Mouse (Mus musculus) hindbrain, postnatal 0 days (tissue): Measurements from ENCODE around the gene Tmod1. TPM values are rescaled to one million over a fixed set of nuclear protein-coding genes. Genes with fewer than 3 reads are reported as not detected.

Experiments
- ATAC-seq: fragments of 200-750 bp; cut with Nextera tagmentation; 2 replicates; pipeline ENCODE4 v1.8.0; 2017; ENCODE audit warnings: mild to moderate bottlenecking, moderate TSS enrichment, moderate library complexity
- DNase-seq: peaks from one replicate; pipeline ENCODE4 v3.0.0-alpha.2; 2015; ENCODE audit warnings: low spot score
- H3K27ac ChIP-seq: fragments of 300-500 bp; sonication (generic); 2 replicates; pipeline ENCODE4 v1.5.1; 2014; ENCODE audit warnings: mild to moderate bottlenecking
- H3K27me3 ChIP-seq: fragments of 300-500 bp; sonication (generic); 2 replicates; pipeline ENCODE4 v1.6.1; 2014; ENCODE audit warnings: low read length, mixed read lengths; ENCODE audit not compliant: insufficient read depth
- H3K36me3 ChIP-seq: fragments of 300-500 bp; sonication (generic); 2 replicates; pipeline ENCODE4 v1.6.1; 2014; ENCODE audit warnings: low read length, mixed read lengths; ENCODE audit not compliant: insufficient read depth
- H3K4me1 ChIP-seq: fragments of 300-500 bp; sonication (generic); 2 replicates; pipeline ENCODE4 v1.6.1; 2014; ENCODE audit warnings: antibody characterized with exemption, low read length, mixed read lengths; ENCODE audit not compliant: insufficient read depth
- H3K4me2 ChIP-seq: fragments of 300-500 bp; sonication (generic); 2 replicates; pipeline ENCODE4 v1.6.1; 2014; ENCODE audit warnings: low read depth, mild to moderate bottlenecking, low read length, moderate library complexity, mixed read lengths
- H3K4me3 ChIP-seq: fragments of 300-500 bp; sonication (generic); 2 replicates; pipeline ENCODE4 v1.5.1; 2014; ENCODE audit warnings: low read length
- H3K9ac ChIP-seq: fragments of 300-500 bp; sonication (generic); replicated peaks from 2 replicates; pipeline ENCODE4 v1.6.1; 2014; ENCODE audit warnings: mild to moderate bottlenecking, low read length, moderate library complexity, mixed read lengths
- H3K9me3 ChIP-seq: fragments of 300-500 bp; sonication (generic); 2 replicates; pipeline ENCODE4 v1.6.1; 2016; ENCODE audit warnings: low read length, mixed read lengths
- CTCF ChIP-seq: IDR thresholded peaks from 2 replicates; pipeline ENCODE4 v1.5.1; 2016; ENCODE audit warnings: antibody characterized with exemption, control low read depth, low read depth
- WGBS: fragments of 180-500 bp; shearing (Covaris S2); extraction: QIAGEN DNeasy Blood & Tissue Kit; methylation state at CpG from one replicate; pipeline ENCODE4 v1.1.7; 2014; 5-methylcytosine and 5-hydroxymethylcytosine counted together
- polyA plus RNA-seq: library from polyadenylated mRNA; unstranded; fragments of >200 nt; fragmentation: Nextera tagmentation; extraction: Ambion mirVana; gene quantifications from 2 replicates; pipeline ENCODE4 v1.2.1, GENCODE M21; 2015
- total RNA-seq: library from RNA; depleted of rRNA; stranded (reverse); fragments of >200 nt; gene quantifications from 2 replicates; pipeline ENCODE4 v1.2.3, GENCODE M21; 2014

Tmod1 gene
- total and polyA plus RNA-seq, 2 experiments from 2014 or later, result 1.3 to 2.3 TPM

DNA sequence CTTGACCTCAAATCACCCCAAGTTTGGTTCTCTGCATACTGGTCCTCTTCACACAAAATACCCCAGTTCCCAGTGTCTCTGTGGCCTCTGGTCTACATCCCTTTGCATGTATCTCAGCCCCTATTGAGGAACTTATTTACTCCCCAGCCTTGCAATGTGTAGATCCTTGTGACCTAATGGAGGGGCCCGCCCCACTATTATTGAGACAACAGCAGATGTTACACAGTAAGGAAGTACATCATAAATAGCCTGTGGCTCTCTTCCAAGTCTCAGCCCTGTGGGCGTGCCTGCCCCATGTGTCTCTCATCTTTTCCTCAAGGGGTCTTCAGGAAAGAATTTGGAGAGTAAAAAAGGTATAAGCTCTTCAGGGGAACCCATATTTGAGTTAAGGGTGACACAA, 38.2 kb downstream of the Tmod1 start:
- no peak for TF ChIP-seq CTCF
- Histone ChIP-seq H3K36me3 (no peaks in the 10 kb centered on the region), H3K9ac (no peak overlapping the region), H3K9me3 (no peaks in the 10 kb centered on the region), H3K4me3 (no peak overlapping the region), H3K4me1 (no peaks in the 10 kb centered on the region), H3K4me2 (no peak overlapping the region), H3K27ac (no peak overlapping the region), H3K27me3 (no peaks in the 10 kb centered on the region)
- ATAC-seq, result no peak
- 65% methylated on average over 2 of the region's 2 CpGs for WGBS
- no peak for DNase-seq

DNA sequence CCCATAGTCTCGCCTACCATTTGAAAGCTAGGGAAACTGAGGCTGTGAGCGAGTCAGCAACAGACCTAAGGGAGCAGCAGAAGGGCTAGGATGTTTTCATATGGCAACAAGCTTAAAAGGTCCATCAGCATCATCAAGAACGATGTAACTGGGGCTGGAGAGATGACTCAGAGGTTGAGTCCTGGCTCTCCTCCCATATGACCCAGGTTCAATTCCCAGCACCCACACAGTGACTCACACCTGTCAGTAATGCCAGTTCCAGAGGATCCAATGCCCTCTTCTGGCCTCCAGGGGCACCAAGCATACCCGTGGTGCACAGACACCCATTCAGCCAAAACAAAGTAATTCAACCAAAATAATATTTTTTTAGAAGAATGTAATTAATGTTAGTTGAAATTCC, 41.5 kb downstream of the Tmod1 start:
- TF ChIP-seq CTCF, result no peak
- H3K4me3 ChIP-seq, result no peak overlapping the region
- DNase-seq, result no peak
- H3K9ac ChIP-seq, result no peak overlapping the region
- H3K27me3 ChIP-seq, result no peaks in the 10 kb centered on the region
- no peaks in the 10 kb centered on the region for H3K36me3 ChIP-seq
- no peaks in the 10 kb centered on the region for H3K9me3 ChIP-seq
- H3K27ac ChIP-seq, result no peak overlapping the region
- peaks cover 13% of the 10 kb centered on the region; the same call in 1 of the 2 replicates for H3K4me1 ChIP-seq
- no peak for ATAC-seq
- WGBS, result 89% methylated on average over 4 of the region's 4 CpGs
- no peak overlapping the region for H3K4me2 ChIP-seq

DNA sequence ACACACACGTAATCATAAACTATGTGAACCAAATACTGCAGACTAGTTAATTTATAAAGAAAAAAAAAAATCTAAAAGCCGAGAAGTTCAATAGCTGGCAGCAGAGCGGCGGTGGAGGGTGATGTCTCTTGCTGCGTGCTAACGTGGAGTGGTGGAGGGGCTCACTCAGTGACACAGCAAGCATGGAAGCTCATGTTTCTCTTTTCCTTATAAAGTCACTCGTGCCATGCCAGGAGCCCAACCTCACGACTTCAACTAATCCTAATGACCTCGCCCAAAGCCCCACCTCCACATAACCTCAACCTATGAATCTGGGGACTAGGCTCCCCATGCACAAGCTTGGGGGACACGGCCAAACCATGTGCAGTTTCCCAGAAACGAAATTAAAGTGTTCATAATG, 43.8 kb downstream of the Tmod1 start:
- Histone ChIP-seq H3K27me3 (no peaks in the 10 kb centered on the region), H3K36me3 (no peaks in the 10 kb centered on the region), H3K9me3 (no peaks in the 10 kb centered on the region), H3K4me2 (no peak overlapping the region), H3K4me3 (no peak overlapping the region), H3K27ac (no peak overlapping the region), H3K4me1 (peaks cover 14% of the 10 kb centered on the region; the same call in 1 of the 2 replicates), H3K9ac (no peak overlapping the region)
- no peak for TF ChIP-seq CTCF
- DNase-seq, result no peak
- 81% methylated on average over 11 of the region's 11 CpGs for WGBS
- no peak for ATAC-seq

DNA sequence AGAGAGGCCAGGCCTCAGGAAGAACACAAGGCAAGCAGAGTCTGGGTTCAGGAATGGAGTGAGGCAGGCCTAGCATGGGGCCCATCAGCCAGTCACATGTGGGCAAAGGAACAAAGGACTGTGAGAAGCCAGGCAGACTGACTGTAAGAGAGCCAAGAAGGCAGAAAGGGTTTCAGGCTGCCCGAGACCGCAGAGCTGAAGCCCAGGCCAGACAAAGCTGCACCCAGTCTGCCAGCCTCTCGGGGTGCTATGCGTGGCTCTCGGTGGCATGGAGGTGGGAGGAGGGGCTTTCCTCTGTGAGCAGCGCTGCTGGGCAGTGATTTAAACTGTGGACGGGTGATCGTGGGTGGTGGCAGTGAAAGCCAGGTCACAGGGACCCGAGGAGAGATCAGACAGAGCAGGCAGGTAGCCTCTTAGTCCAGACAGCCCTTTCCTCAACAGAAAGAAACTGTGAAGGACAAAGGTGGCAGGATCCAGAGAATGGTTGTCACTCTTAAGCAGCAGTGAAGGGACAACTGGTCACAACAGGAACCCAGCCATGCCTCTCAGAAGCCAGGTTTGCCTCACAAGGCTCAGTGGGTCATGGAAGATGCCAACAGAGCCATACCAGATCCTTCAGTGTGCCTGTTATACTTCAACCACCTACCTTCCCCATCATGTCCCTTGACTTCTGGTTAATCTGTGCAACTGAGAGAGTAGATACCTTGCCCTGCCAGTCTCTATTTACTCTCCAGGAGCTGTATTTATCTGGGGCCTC, 45.9 kb downstream of the Tmod1 start:
- no peaks in the 10 kb centered on the region for H3K36me3 ChIP-seq
- H3K4me1 ChIP-seq, result peaks cover 14% of the 10 kb centered on the region; the same call in 1 of the 2 replicates
- H3K27ac ChIP-seq, result peak overlapping the region; percentile 64; the same call in 1 of the 2 replicates
- peak; percentile 21 for DNase-seq
- ATAC-seq, result peak; percentile 47; the same call in 1 of the 2 replicates
- WGBS, result 48% methylated on average over 9 of the region's 9 CpGs
- no peak for TF ChIP-seq CTCF
- no peaks in the 10 kb centered on the region for H3K27me3 ChIP-seq
- no peak overlapping the region for H3K4me3 ChIP-seq
- H3K4me2 ChIP-seq, result no peak overlapping the region
- H3K9me3 ChIP-seq, result no peaks in the 10 kb centered on the region
- no peak overlapping the region for H3K9ac ChIP-seq

- H3K36me3 ChIP-seq, result no peaks in the 10 kb centered on the region
- no peak for TF ChIP-seq CTCF
- WGBS, result 31% methylated on average over 9 of the region's 9 CpGs
- peak overlapping the region; percentile 64; the same call in 1 of the 2 replicates for H3K27ac ChIP-seq
- no peaks in the 10 kb centered on the region for H3K9me3 ChIP-seq
- no peak overlapping the region for H3K4me2 ChIP-seq
- H3K4me1 ChIP-seq, result peaks cover 14% of the 10 kb centered on the region; the same call in 1 of the 2 replicates
- no peaks in the 10 kb centered on the region for H3K27me3 ChIP-seq
- ATAC-seq (peak; percentile 69), DNase-seq (peak; percentile 61)
- no peak overlapping the region for H3K4me3 ChIP-seq
- H3K9ac ChIP-seq, result no peak overlapping the region
Observed at GRCm38 (mm10) chr4:46085223-46085811, 46.6 kb downstream of the Tmod1 start.

DNA sequence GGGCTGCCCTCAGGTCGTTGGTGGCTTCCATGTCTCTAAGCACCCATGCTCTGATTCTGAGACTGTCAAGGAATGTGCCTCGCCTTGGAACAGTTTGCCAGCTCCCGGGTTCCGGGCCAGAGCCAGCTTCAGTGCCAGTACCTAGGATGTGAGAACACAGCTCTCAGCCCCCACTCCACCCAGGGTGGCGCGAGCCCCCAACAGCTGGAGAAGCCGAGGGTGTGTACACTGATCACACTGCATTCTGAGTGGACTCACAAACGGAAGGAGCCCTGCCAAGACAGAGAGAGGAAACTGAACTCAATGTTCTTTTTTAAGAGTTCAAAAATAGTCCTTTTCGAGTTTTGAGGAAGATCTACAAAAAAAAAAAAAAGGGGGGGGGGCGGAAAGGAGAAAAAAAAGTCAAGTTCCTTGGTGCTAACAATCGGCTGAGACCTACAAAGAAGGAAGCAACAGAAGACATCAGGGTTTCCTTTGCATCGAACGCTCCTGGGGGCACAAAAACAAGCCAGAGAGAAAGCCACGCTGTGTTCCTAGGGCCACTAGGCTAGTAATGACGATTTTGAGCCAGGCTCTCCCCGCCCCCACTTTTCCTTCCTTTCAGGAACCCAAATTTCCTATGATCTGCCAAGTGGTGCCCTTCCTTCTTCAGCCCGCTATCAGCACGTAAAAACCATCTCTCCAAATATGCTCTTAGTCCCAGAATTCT, 48.1 kb downstream of the Tmod1 start:
- ATAC-seq, result no peak
- H3K36me3 ChIP-seq, result no peaks in the 10 kb centered on the region
- no peak overlapping the region for H3K9ac ChIP-seq
- no peak overlapping the region for H3K27ac ChIP-seq
- H3K4me1 ChIP-seq, result peaks cover 14% of the 10 kb centered on the region; the same call in 1 of the 2 replicates
- no peaks in the 10 kb centered on the region for H3K9me3 ChIP-seq
- no peak overlapping the region for H3K4me2 ChIP-seq
- WGBS, result 77% methylated on average over 18 of the region's 18 CpGs
- no peak for DNase-seq
- no peaks in the 10 kb centered on the region for H3K27me3 ChIP-seq
- H3K4me3 ChIP-seq, result no peak overlapping the region
- TF ChIP-seq CTCF, result no peak
